Mouse (Mus musculus): ENCODE results near the gene Slc43a1. TPM values are rescaled to one million over a fixed set of nuclear protein-coding genes. Genes with fewer than 3 reads are reported as not detected.
A peak's percentile ranks its signal among the peaks of the same experiment; 100 is the strongest.

Gene Slc43a1
- polyA plus RNA-seq, 1 experiment: not detected

GRCm38 (mm10) chr2:84859991-84860780, 21.5 kb downstream of the Slc43a1 start:
- peaks cover 6% of the 10 kb centered on the region for H3K4me1 ChIP-seq (ENCODE audit: control insufficient read depth, insufficient read depth, low read length)
- no peak overlapping the region for H3K4me3 ChIP-seq (ENCODE audit: insufficient read depth, low read length)
- TF ChIP-seq POLR2A (IDR thresholded peaks at IDR 0.05; ENCODE audit: borderline replicate concordance, low read depth, low read length): no peak
- no peak for TF ChIP-seq CTCF (IDR thresholded peaks at IDR 0.05; ENCODE audit: low read depth, low read length)
- no peak overlapping the region for H3K27ac ChIP-seq (ENCODE audit: insufficient read depth, low read depth, low read length)

- H3K4me3 ChIP-seq (ENCODE audit: insufficient read depth, low read length): no peak overlapping the region
- no peak overlapping the region for H3K27ac ChIP-seq (ENCODE audit: insufficient read depth, low read depth, low read length)
- TF ChIP-seq CTCF (IDR thresholded peaks at IDR 0.05; ENCODE audit: low read depth, low read length): no peak
- TF ChIP-seq POLR2A (IDR thresholded peaks at IDR 0.05; ENCODE audit: borderline replicate concordance, low read depth, low read length): no peak
- peaks cover 6% of the 10 kb centered on the region for H3K4me1 ChIP-seq (ENCODE audit: control insufficient read depth, insufficient read depth, low read length)
Measured at GRCm38 (mm10) chr2:84861430-84861829, 22.8 kb downstream of the Slc43a1 start.

- no peak for TF ChIP-seq POLR2A (IDR thresholded peaks at IDR 0.05; ENCODE audit: borderline replicate concordance, low read depth, low read length)
- no peak for TF ChIP-seq CTCF (IDR thresholded peaks at IDR 0.05; ENCODE audit: low read depth, low read length)
- Histone ChIP-seq H3K4me1 (ENCODE audit: control insufficient read depth, insufficient read depth, low read length) (peaks cover 6% of the 10 kb centered on the region), H3K27ac (ENCODE audit: insufficient read depth, low read depth, low read length) (no peak overlapping the region), H3K4me3 (ENCODE audit: insufficient read depth, low read length) (no peak overlapping the region)
Measured at GRCm38 (mm10) chr2:84862231-84862630, 23.6 kb downstream of the Slc43a1 start.

DNA sequence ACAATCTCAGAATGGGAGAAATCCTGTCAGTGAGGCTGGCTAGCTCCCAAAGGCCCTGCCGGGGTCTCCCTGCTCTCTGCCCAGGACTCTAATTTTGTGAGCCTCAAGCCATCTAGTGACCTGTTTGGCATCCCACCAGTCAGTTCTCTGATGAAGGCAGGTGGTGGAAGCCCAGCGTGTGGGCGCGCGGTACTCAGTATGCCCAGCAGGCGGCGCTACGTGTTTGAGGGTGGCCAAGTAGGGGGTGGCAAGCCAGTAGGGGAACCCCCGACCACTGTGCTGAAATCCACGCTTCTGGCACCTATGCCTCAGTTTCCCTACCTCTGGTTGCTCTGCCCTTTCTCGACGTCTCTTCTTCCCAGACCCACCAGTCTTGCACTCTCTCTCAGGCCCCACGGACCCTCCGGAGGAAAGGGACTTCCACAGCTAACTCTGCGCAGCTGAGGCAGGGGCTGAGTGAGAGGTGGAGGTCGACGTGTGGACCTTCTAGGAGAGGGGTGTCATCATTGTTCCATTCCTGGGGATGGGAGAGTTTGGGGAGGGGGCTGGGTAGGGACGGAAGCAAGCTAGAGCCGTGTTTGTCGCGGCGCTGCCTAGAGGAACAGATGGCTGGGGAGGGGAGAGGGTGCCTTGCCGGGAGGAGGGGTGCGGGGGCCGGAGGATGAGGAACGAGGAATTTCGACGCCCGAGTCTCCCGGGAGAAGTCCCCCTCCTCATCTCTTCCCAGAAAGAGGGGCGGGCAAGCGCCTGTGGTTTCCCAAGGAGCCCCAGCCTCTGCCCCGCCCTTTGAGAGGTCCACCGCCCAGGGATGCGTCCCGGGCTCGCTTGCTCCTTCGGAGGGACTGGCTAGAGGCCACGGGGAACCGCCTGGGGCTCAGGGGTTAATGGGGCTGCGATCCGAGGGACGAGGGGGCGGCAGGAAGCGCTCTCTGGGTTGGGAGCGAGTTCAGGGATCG, 27.2 kb downstream of the Slc43a1 start:
- no peak overlapping the region for H3K4me3 ChIP-seq (ENCODE audit: insufficient read depth, low read length)
- H3K4me1 ChIP-seq (ENCODE audit: control insufficient read depth, insufficient read depth, low read length): peaks cover 6% of the 10 kb centered on the region
- no peak overlapping the region for H3K27ac ChIP-seq (ENCODE audit: insufficient read depth, low read depth, low read length)
- peak; percentile 74 for TF ChIP-seq CTCF (IDR thresholded peaks at IDR 0.05; ENCODE audit: low read depth, low read length)
- no peak for TF ChIP-seq POLR2A (IDR thresholded peaks at IDR 0.05; ENCODE audit: borderline replicate concordance, low read depth, low read length)

- peaks cover 1% of the 10 kb centered on the region; the same call in 1 of the 2 replicates for H3K4me1 ChIP-seq (ENCODE audit: control insufficient read depth, insufficient read depth, low read length)
- no peak for TF ChIP-seq POLR2A (IDR thresholded peaks at IDR 0.05; ENCODE audit: borderline replicate concordance, low read depth, low read length)
- peak; percentile 86 for TF ChIP-seq CTCF (IDR thresholded peaks at IDR 0.05; ENCODE audit: low read depth, low read length)
- H3K27ac ChIP-seq (ENCODE audit: insufficient read depth, low read depth, low read length): no peak overlapping the region
- no peak overlapping the region for H3K4me3 ChIP-seq (ENCODE audit: insufficient read depth, low read length)
Measured at GRCm38 (mm10) chr2:84868521-84868943, 29.9 kb downstream of the Slc43a1 start.

DNA sequence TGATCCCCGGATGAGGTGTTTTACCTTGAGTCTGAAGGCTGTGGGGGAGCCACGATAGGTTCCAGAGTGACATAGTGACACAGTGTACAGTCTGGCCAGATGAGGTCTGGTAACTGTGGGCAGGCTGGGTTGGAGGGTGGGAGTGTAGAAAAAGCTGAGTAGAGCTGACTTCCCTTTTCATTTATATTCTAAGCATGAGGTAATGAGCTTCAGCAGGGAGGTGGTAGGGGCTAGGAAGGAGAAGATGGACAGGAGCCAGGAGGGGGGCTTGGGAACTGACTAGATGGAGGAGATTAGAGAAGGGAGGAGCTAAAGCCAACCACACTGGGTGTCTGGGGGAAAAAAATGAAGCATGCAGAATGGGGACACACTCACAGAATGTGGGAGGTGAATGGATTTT, 30.3 kb downstream of the Slc43a1 start:
- no peaks in the 10 kb centered on the region for H3K4me1 ChIP-seq (ENCODE audit: control insufficient read depth, insufficient read depth, low read length)
- H3K27ac ChIP-seq (ENCODE audit: insufficient read depth, low read depth, low read length): no peak overlapping the region
- H3K4me3 ChIP-seq (ENCODE audit: insufficient read depth, low read length): no peak overlapping the region
- TF ChIP-seq POLR2A (IDR thresholded peaks at IDR 0.05; ENCODE audit: borderline replicate concordance, low read depth, low read length) (no peak), CTCF (IDR thresholded peaks at IDR 0.05; ENCODE audit: low read depth, low read length) (no peak)

- Histone ChIP-seq H3K4me3 (ENCODE audit: insufficient read depth, low read length) (no peak overlapping the region), H3K27ac (ENCODE audit: insufficient read depth, low read depth, low read length) (no peak overlapping the region), H3K4me1 (ENCODE audit: control insufficient read depth, insufficient read depth, low read length) (no peaks in the 10 kb centered on the region)
- TF ChIP-seq CTCF (IDR thresholded peaks at IDR 0.05; ENCODE audit: low read depth, low read length) (no peak), POLR2A (IDR thresholded peaks at IDR 0.05; ENCODE audit: borderline replicate concordance, low read depth, low read length) (no peak)
Measured at GRCm38 (mm10) chr2:84870623-84871160, 32.0 kb downstream of the Slc43a1 start.

DNA sequence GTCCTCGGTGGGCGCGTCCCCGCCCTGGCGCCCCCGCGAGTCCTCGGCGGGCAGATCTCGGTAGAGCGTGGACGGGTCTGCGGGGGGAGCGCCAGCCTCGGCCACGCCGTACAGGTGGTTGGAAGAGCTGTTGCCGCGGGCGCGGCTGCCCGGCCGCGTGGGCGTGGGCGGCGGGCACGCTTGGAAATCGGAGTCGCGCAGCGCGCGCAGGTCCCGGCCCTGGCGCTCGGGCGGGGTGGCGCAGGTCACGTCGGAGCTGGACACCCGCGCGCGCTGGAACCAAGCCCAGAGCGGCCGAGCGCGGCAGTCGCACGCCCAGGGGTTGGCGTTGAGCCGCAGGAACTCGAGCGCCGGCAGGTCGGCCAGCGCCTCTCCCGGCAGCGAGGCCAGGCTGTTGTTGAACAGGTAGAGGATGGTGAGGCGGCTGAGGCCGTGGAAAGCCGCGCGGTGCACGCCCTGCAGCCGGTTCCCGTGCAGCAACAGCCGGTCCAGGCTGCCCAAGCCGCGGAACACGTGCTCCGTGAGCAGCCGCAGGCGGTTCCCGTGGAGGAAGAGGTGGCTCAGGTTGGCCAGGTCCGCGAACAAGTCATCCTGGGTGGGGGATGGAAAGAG, 33.6 kb downstream of the Slc43a1 start:
- Histone ChIP-seq H3K4me1 (ENCODE audit: control insufficient read depth, insufficient read depth, low read length) (no peaks in the 10 kb centered on the region), H3K27ac (ENCODE audit: insufficient read depth, low read depth, low read length) (no peak overlapping the region), H3K4me3 (ENCODE audit: insufficient read depth, low read length) (peak overlapping the region; percentile 13; the same call in 1 of the 2 replicates)
- TF ChIP-seq POLR2A (IDR thresholded peaks at IDR 0.05; ENCODE audit: borderline replicate concordance, low read depth, low read length): no peak
- no peak for TF ChIP-seq CTCF (IDR thresholded peaks at IDR 0.05; ENCODE audit: low read depth, low read length)

DNA sequence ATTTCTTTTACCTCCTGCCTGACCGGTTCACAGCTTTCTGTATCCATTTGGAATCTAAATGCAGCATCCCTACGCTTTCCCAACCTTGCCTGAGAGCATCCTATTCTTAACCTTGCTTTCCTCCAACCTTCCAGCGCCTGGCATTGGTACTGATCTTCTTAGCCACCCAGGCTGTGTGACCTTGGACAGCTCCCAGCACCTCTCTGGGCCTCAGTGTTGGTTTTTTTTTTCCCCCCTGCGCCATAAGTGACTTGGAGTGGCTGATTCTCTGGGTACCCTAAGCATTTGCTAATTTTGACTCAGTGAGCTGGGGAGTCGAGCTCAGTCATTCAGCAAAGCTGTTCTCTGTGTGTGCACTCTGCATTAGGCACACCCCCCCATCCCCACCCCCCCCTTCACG, 37.2 kb downstream of the Slc43a1 start:
- H3K4me1 ChIP-seq (ENCODE audit: control insufficient read depth, insufficient read depth, low read length): no peaks in the 10 kb centered on the region
- TF ChIP-seq POLR2A (IDR thresholded peaks at IDR 0.05; ENCODE audit: borderline replicate concordance, low read depth, low read length) (no peak), CTCF (IDR thresholded peaks at IDR 0.05; ENCODE audit: low read depth, low read length) (no peak)
- H3K4me3 ChIP-seq (ENCODE audit: insufficient read depth, low read length): no peak overlapping the region

More for the DNA sequence above, 37.2 kb downstream of the Slc43a1 start:
- H3K27ac ChIP-seq (ENCODE audit: insufficient read depth, low read depth, low read length): no peak overlapping the region
